Mouse (Mus musculus) stomach, embryonic 14.5 days (tissue): Measurements from ENCODE around the gene Lipt2. TPM values are rescaled to one million over a fixed set of nuclear protein-coding genes. Genes with fewer than 3 reads are reported as not detected.
A peak's percentile ranks its signal among the peaks of the same experiment; 100 is the strongest.

Source experiments
- ATAC-seq: fragments of 200-750 bp; cut with Nextera tagmentation; 2 replicates; pipeline ENCODE4 v1.8.0; 2017; ENCODE audit warnings: low read depth, moderate TSS enrichment; ENCODE audit not compliant: insufficient number of reproducible peaks, insufficient read depth, low FRiP score
- H3K27ac ChIP-seq: fragments of 300-500 bp; sonication (generic); 2 replicates; pipeline ENCODE4 v1.5.1; 2014; ENCODE audit warnings: mild to moderate bottlenecking, low read length, moderate library complexity, mixed read lengths
- H3K27me3 ChIP-seq: fragments of 300-500 bp; sonication (generic); 2 replicates; pipeline ENCODE4 v1.6.1; 2014; ENCODE audit warnings: low read length, control low read depth, mixed read lengths; ENCODE audit not compliant: control insufficient read depth, insufficient read depth
- H3K36me3 ChIP-seq: fragments of 300-500 bp; sonication (generic); 2 replicates; pipeline ENCODE4 v1.6.1; 2014; ENCODE audit warnings: mild to moderate bottlenecking, control low read depth, low read length, moderate library complexity, mixed read lengths; ENCODE audit not compliant: control insufficient read depth, insufficient read depth
- H3K4me1 ChIP-seq: fragments of 300-500 bp; sonication (generic); 2 replicates; pipeline ENCODE4 v1.6.1; 2014; ENCODE audit warnings: low read length, control low read depth, mixed read lengths; ENCODE audit not compliant: control insufficient read depth, insufficient read depth
- H3K4me2 ChIP-seq: fragments of 300-500 bp; sonication (generic); replicated peaks from 2 replicates; pipeline ENCODE4 v1.6.1; 2014; ENCODE audit warnings: low read depth, low read length, control low read depth
- H3K4me3 ChIP-seq: fragments of 300-500 bp; sonication (generic); 2 replicates; pipeline ENCODE4 v1.5.1; 2014; ENCODE audit warnings: low read depth, low read length, control low read depth
- H3K9ac ChIP-seq: fragments of 300-500 bp; sonication (generic); replicated peaks from 2 replicates; pipeline ENCODE4 v1.6.1; 2014; ENCODE audit warnings: low read depth, mild to moderate bottlenecking, control low read depth, low read length, moderate library complexity, mixed read lengths
- H3K9me3 ChIP-seq: fragments of 300-500 bp; sonication (generic); 2 replicates; pipeline ENCODE4 v1.6.1; 2016; ENCODE audit warnings: low read depth, low read length, control low read depth; ENCODE audit not compliant: control insufficient read depth
- WGBS: fragments of 180-500 bp; shearing (Covaris S2); extraction: QIAGEN DNeasy Blood & Tissue Kit; methylation state at CpG from one replicate; pipeline ENCODE4 v1.1.7; 2014; 5-methylcytosine and 5-hydroxymethylcytosine counted together
- polyA plus RNA-seq: library from polyadenylated mRNA; unstranded; fragments of >200 nt; fragmentation: Nextera tagmentation; extraction: Ambion mirVana; gene quantifications from 2 replicates; pipeline ENCODE4 v1.2.1, GENCODE M21; 2014

Lipt2 gene
- 23.6 and 25.7 TPM in 2 replicates for polyA plus RNA-seq

- under 1% methylated on average over 78 of the region's 78 CpGs for WGBS
- Histone ChIP-seq H3K9ac (peak within 1 kb of the TSS; percentile 92), H3K9me3 (no peaks in the 10 kb centered on the region), H3K27ac (peak within 1 kb of the TSS; percentile 98), H3K4me2 (peak within 1 kb of the TSS; percentile 76), H3K4me1 (peaks cover 6% of the 10 kb centered on the region; the same call in 1 of the 2 replicates), H3K36me3 (no peaks in the 10 kb centered on the region), H3K27me3 (no peaks in the 10 kb centered on the region), H3K4me3 (peak within 1 kb of the TSS; percentile 91)
- peak; percentile 94 for ATAC-seq
Observed at GRCm38 (mm10) chr7:100159105-100159841, at the start of gene Lipt2. Gene Lipt2, plus strand, starts transcription at chr7:100159277.

- Histone ChIP-seq H3K4me1 (no peaks in the 10 kb centered on the region), H3K4me2 (no peak overlapping the region), H3K27ac (no peak overlapping the region), H3K27me3 (no peaks in the 10 kb centered on the region), H3K9ac (no peak overlapping the region), H3K4me3 (no peak overlapping the region), H3K9me3 (no peaks in the 10 kb centered on the region), H3K36me3 (peaks cover 20% of the 10 kb centered on the region)
- no peak for ATAC-seq
- 73% methylated on average over 10 of the region's 10 CpGs for WGBS
Observed at GRCm38 (mm10) chr7:100111506-100111905, 47.6 kb upstream of the Lipt2 start.

- no peak overlapping the region for H3K4me2 ChIP-seq
- ATAC-seq: no peak
- peaks cover 28% of the 10 kb centered on the region for H3K36me3 ChIP-seq
- H3K9ac ChIP-seq: no peak overlapping the region
- H3K4me1 ChIP-seq: no peaks in the 10 kb centered on the region
- H3K9me3 ChIP-seq: no peaks in the 10 kb centered on the region
- no peak overlapping the region for H3K27ac ChIP-seq
- 76% methylated on average over 7 of the region's 7 CpGs for WGBS
- no peak overlapping the region for H3K4me3 ChIP-seq
- no peaks in the 10 kb centered on the region for H3K27me3 ChIP-seq
Observed at GRCm38 (mm10) chr7:100113821-100114220, 45.3 kb upstream of the Lipt2 start.

- WGBS: 86% methylated on average over 6 of the region's 6 CpGs
- Histone ChIP-seq H3K9ac (no peak overlapping the region), H3K36me3 (peaks cover 28% of the 10 kb centered on the region), H3K4me2 (no peak overlapping the region), H3K4me3 (no peak overlapping the region), H3K9me3 (no peaks in the 10 kb centered on the region), H3K27ac (no peak overlapping the region), H3K27me3 (no peaks in the 10 kb centered on the region), H3K4me1 (no peaks in the 10 kb centered on the region)
- ATAC-seq: no peak
Observed at GRCm38 (mm10) chr7:100114279-100114678, 44.8 kb upstream of the Lipt2 start.

- Histone ChIP-seq H3K27ac (peak overlapping the region; percentile 94), H3K4me3 (peak overlapping the region; percentile 91), H3K9me3 (no peaks in the 10 kb centered on the region), H3K27me3 (no peaks in the 10 kb centered on the region), H3K4me1 (no peaks in the 10 kb centered on the region), H3K9ac (peak overlapping the region; percentile 93), H3K36me3 (peaks cover 12% of the 10 kb centered on the region; the same call in 1 of the 2 replicates), H3K4me2 (peak overlapping the region; percentile 69)
- under 1% methylated on average over 25 of the region's 25 CpGs for WGBS
- peak; percentile 55; the same call in 1 of the 2 replicates for ATAC-seq
Observed at GRCm38 (mm10) chr7:100120791-100121261, 38.3 kb upstream of the Lipt2 start.

GRCm38 (mm10) chr7:100121376-100121789 lies 37.7 kb upstream of the Lipt2 start, which contains the start of gene Pold3:
Gene Pold3, minus strand, starts transcription at chr7:100121565.
- H3K4me2 ChIP-seq: peak within 1 kb of the TSS; percentile 69
- under 1% methylated on average over 33 of the region's 33 CpGs for WGBS
- peaks cover 12% of the 10 kb centered on the region; the same call in 1 of the 2 replicates for H3K36me3 ChIP-seq
- no peaks in the 10 kb centered on the region for H3K27me3 ChIP-seq
- H3K9ac ChIP-seq: peak within 1 kb of the TSS; percentile 93
- peak within 1 kb of the TSS; percentile 91 for H3K4me3 ChIP-seq
- H3K9me3 ChIP-seq: no peaks in the 10 kb centered on the region
- peak within 1 kb of the TSS; percentile 94 for H3K27ac ChIP-seq
- ATAC-seq: peak; percentile 94
- H3K4me1 ChIP-seq: no peaks in the 10 kb centered on the region

- Histone ChIP-seq H3K9ac (no peak overlapping the region), H3K9me3 (peaks cover 3% of the 10 kb centered on the region; the same call in 1 of the 2 replicates), H3K27ac (no peak overlapping the region), H3K27me3 (no peaks in the 10 kb centered on the region), H3K4me3 (no peak overlapping the region), H3K36me3 (0 out of 2 replicates have a peak, but pooled peaks cover under 1% of the 10 kb centered on the region), H3K4me2 (no peak overlapping the region), H3K4me1 (no peaks in the 10 kb centered on the region)
- 55% methylated on average over 6 of the region's 6 CpGs for WGBS
- ATAC-seq: no peak
Observed at GRCm38 (mm10) chr7:100123486-100123885, 35.6 kb upstream of the Lipt2 start.

GRCm38 (mm10) chr7:100124211-100124610 lies 34.9 kb upstream of the Lipt2 start:
- 82% methylated on average over 2 of the region's 2 CpGs for WGBS
- ATAC-seq: no peak
- H3K4me2 ChIP-seq: no peak overlapping the region

More at GRCm38 (mm10) chr7:100124211-100124610, 34.9 kb upstream of the Lipt2 start:
- Histone ChIP-seq H3K4me3 (no peak overlapping the region), H3K36me3 (no peaks in the 10 kb centered on the region), H3K27ac (no peak overlapping the region), H3K4me1 (no peaks in the 10 kb centered on the region), H3K27me3 (no peaks in the 10 kb centered on the region), H3K9me3 (peaks cover 3% of the 10 kb centered on the region; the same call in 1 of the 2 replicates), H3K9ac (no peak overlapping the region)
